Mouse (Mus musculus): Measurements from ENCODE around the gene Tmc8. TPM values are rescaled to one million over a fixed set of nuclear protein-coding genes. Genes with fewer than 3 reads are reported as not detected.
A peak's percentile ranks its signal among the peaks of the same experiment; 100 is the strongest.

The Tmc8 gene
- polyA plus RNA-seq, 1 experiment from 2014 or later = 0.99 TPM

DNA sequence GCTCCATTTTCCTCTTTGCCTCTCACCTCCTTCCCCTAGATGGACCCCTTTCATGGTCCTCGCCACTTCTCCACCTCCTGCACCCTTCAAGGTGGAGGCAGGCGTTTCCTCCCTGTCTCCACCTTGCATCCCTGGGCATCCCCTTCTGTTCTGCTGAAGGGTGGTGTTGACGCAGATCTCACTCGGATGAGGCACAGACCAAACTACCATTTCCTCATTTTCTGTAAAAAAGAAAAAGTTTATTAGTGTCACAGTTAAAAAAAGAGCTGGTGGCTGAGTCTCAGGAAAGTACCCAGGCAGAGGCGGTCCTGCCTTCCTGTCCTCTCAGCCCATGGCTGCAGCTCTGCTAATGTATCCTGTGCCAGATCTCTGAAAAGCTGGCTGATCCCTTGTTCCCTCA is 17.3 kb downstream of the Tmc8 start:
- no peaks in the 10 kb centered on the region for H3K9me3 ChIP-seq (ENCODE audit: control insufficient read depth, low read length)
- no peak overlapping the region for H3K27ac ChIP-seq (ENCODE audit: low read length)
- no peak overlapping the region for H3K4me2 ChIP-seq (ENCODE audit: low read length)
- H3K4me1 ChIP-seq (replicated peaks; ENCODE audit: control insufficient read depth, insufficient read depth, low read length) = no peaks in the 10 kb centered on the region
- no peak for ATAC-seq
- H3K9ac ChIP-seq (replicated peaks; ENCODE audit: low read depth, low read length) = no peak overlapping the region
- no peak overlapping the region for H3K4me3 ChIP-seq (replicated peaks; ENCODE audit: low read length)
- no peaks in the 10 kb centered on the region for H3K36me3 ChIP-seq (ENCODE audit: control insufficient read depth, insufficient read depth)
- H3K27me3 ChIP-seq (replicated peaks; ENCODE audit: control insufficient read depth, insufficient read depth, low read length) = no peaks in the 10 kb centered on the region
- 60% methylated on average over 5 of the region's 5 CpGs for WGBS

DNA sequence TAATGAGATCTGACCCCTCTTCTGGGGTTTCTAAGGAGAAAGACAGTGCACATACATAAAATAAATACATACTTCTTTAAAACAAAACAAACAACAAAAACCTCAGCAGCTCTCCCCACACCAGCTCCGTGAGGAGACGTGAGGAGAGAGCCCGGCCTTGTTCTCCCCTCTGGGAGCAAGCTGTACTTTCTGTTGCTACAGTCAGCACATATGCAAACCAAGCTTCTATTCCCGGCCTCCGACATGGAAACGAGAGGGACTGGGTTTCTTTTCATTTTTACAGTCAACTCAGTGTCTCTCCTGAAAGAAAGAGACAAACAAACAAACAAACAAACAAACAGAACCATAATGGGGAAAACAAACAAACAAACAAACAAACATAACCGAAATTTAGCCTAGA is 18.2 kb downstream of the Tmc8 start:
- 88% methylated on average over 7 of the region's 7 CpGs for WGBS
- Histone ChIP-seq H3K4me2 (ENCODE audit: low read length) (no peak overlapping the region), H3K9ac (replicated peaks; ENCODE audit: low read depth, low read length) (no peak overlapping the region), H3K36me3 (ENCODE audit: control insufficient read depth, insufficient read depth) (no peaks in the 10 kb centered on the region), H3K27ac (ENCODE audit: low read length) (no peak overlapping the region), H3K4me1 (replicated peaks; ENCODE audit: control insufficient read depth, insufficient read depth, low read length) (no peaks in the 10 kb centered on the region), H3K27me3 (replicated peaks; ENCODE audit: control insufficient read depth, insufficient read depth, low read length) (no peaks in the 10 kb centered on the region), H3K9me3 (ENCODE audit: control insufficient read depth, low read length) (no peaks in the 10 kb centered on the region), H3K4me3 (replicated peaks; ENCODE audit: low read length) (no peak overlapping the region)
- ATAC-seq = no peak

DNA sequence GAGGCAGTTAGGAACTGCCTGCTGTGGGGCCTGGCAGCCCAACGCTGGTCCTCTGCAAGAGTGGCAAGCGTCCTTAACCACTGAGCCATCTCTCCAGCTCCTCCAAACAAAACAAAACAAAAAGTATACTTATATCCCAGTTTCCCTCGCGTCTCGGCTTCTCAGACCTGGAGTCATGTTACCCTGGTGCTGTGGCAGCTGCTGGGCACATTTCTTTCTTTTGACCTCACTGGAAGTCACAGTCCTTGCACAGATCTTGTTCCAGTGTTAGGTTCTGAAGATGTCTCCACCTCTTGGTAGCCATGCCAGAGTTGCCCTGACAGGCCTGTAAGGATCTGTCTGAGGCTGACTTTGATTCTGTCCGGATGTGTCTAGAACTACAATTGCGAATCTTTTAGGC is 19.8 kb downstream of the Tmc8 start:
- WGBS = 82% methylated on average over 7 of the region's 7 CpGs
- no peak overlapping the region for H3K4me3 ChIP-seq (replicated peaks; ENCODE audit: low read length)
- H3K9ac ChIP-seq (replicated peaks; ENCODE audit: low read depth, low read length) = no peak overlapping the region
- no peak overlapping the region for H3K27ac ChIP-seq (ENCODE audit: low read length)
- no peak overlapping the region for H3K4me2 ChIP-seq (ENCODE audit: low read length)
- H3K9me3 ChIP-seq (ENCODE audit: control insufficient read depth, low read length) = no peaks in the 10 kb centered on the region
- ATAC-seq = no peak
- no peaks in the 10 kb centered on the region for H3K27me3 ChIP-seq (replicated peaks; ENCODE audit: control insufficient read depth, insufficient read depth, low read length)
- no peaks in the 10 kb centered on the region for H3K4me1 ChIP-seq (replicated peaks; ENCODE audit: control insufficient read depth, insufficient read depth, low read length)
- H3K36me3 ChIP-seq (ENCODE audit: control insufficient read depth, insufficient read depth) = no peaks in the 10 kb centered on the region

DNA sequence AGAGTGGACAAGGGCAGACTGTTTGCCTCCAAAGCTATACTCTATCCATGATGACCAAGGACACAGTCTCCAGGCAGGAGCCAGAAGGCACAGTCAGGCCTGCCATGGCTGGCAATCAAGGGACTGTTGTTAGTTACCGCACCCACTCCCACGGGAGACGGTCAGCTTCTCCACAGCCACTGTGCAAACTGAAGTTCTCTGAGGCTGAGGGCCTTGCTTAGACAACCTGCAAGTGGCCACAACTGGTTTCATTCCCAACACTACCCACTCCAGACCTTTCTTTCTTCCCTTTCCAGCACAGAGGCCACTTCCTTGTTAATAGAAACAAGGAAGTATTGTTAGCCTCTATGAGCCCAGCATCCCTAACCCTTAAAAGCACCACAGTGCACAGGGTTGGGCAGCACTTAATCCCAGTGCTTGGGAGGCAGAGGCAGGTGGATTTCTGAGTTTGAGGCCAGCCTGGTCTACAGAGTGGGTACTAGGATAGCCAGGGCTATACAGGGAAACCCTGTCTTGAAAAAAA is 21.4 kb downstream of the Tmc8 start:
- Histone ChIP-seq H3K4me1 (replicated peaks; ENCODE audit: control insufficient read depth, insufficient read depth, low read length) (no peaks in the 10 kb centered on the region), H3K9me3 (ENCODE audit: control insufficient read depth, low read length) (no peaks in the 10 kb centered on the region), H3K9ac (replicated peaks; ENCODE audit: low read depth, low read length) (no peak overlapping the region), H3K36me3 (ENCODE audit: control insufficient read depth, insufficient read depth) (no peaks in the 10 kb centered on the region), H3K4me2 (ENCODE audit: low read length) (no peak overlapping the region), H3K4me3 (replicated peaks; ENCODE audit: low read length) (no peak overlapping the region), H3K27ac (ENCODE audit: low read length) (no peak overlapping the region), H3K27me3 (replicated peaks; ENCODE audit: control insufficient read depth, insufficient read depth, low read length) (no peaks in the 10 kb centered on the region)
- 91% methylated on average over 3 of the region's 3 CpGs for WGBS
- ATAC-seq = no peak

DNA sequence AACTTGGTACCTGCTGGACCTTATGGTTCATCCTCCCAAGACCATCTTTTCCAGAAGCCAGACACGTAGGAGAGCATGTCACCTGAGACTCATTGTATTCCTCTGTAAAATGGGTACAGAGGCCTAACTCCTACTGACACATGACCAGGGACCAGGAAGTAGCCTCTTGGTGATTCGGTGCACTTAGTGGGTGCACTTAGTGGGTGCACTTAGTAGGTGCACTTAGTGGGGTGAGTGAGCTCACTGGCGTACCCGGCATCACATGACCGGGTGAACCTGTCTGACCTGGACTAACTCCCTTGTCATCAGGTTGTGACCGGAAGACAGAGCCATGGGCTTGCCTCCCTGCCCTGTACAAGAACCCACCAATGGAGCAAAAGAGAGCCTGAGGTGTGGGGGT is 24.9 kb downstream of the Tmc8 start:
- ATAC-seq = no peak
- peaks cover 18% of the 10 kb centered on the region for H3K4me1 ChIP-seq (replicated peaks; ENCODE audit: control insufficient read depth, insufficient read depth, low read length)
- H3K4me3 ChIP-seq (replicated peaks; ENCODE audit: low read length) = no peak overlapping the region
- no peak overlapping the region for H3K4me2 ChIP-seq (ENCODE audit: low read length)
- WGBS = 93% methylated on average over 6 of the region's 6 CpGs
- H3K9me3 ChIP-seq (ENCODE audit: control insufficient read depth, low read length) = no peaks in the 10 kb centered on the region
- H3K27me3 ChIP-seq (replicated peaks; ENCODE audit: control insufficient read depth, insufficient read depth, low read length) = 0 out of 2 replicates have a peak, but pooled peaks cover 6% of the 10 kb centered on the region
- H3K9ac ChIP-seq (replicated peaks; ENCODE audit: low read depth, low read length) = no peak overlapping the region
- H3K36me3 ChIP-seq (ENCODE audit: control insufficient read depth, insufficient read depth) = no peaks in the 10 kb centered on the region
- no peak overlapping the region for H3K27ac ChIP-seq (ENCODE audit: low read length)

DNA sequence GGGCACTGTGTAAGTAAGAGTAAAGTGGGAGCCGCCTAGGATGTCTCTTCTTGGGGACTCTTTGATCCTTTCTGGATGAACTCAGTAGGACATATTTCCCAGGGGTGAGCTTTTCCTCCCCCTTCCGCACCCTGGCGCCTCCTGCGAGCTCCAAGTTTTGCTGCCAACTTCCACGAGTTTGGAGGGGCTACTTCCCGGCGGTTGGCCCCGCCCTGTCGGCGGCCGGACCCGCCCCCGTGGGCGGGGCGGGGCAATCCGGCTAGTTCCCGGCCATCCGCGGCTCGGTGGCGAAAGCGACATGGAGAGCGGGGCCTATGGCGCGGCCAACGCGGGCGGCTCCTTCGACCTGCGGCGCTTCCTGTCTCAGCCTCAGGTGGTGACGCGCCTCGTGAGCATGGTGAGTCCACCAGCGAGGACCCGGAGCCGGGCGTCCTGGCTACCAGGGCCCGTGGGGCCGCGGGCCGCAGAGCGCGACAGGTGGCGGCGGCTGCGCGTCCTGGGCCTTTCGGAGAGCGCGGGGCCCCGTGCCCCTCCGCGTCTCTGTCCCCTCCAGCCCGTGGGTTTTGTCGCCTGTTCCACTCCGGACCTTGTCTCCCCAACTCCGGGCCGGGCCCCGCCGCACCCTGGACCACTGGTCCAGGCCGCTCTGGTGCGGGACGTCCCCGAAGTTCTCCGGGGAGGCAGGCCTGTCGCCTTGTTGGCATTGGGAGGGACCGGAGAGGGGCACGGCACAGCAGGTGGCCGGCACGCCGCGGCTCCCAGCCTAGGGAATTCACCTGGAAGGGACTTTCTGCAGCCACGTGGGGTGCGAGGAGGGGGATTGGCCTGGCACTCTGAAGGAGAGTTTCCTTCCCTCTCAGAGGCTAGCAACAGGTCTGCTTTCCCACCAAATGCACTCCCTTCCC is 27.8 kb downstream of the Tmc8 start, which contains the start of the genes Gm20708 and Syngr2:
Gene Gm20708, plus strand, starts transcription at position 262 of the 905 bp plus-strand sequence.
Gene Syngr2, plus strand, starts transcription at position 262 of the 905 bp plus-strand sequence.
- no peaks in the 10 kb centered on the region for H3K9me3 ChIP-seq (ENCODE audit: control insufficient read depth, low read length)
- H3K9ac ChIP-seq (replicated peaks; ENCODE audit: low read depth, low read length) = peak within 1 kb of the TSS; percentile 55
- no peaks in the 10 kb centered on the region for H3K36me3 ChIP-seq (ENCODE audit: control insufficient read depth, insufficient read depth)
- peak within 1 kb of the TSS; percentile 59 for H3K4me3 ChIP-seq (replicated peaks; ENCODE audit: low read length)
- no peak within 1 kb of the TSS for H3K27ac ChIP-seq (ENCODE audit: low read length)
- H3K4me2 ChIP-seq (ENCODE audit: low read length) = peak within 1 kb of the TSS; percentile 93
- peaks cover 18% of the 10 kb centered on the region for H3K4me1 ChIP-seq (replicated peaks; ENCODE audit: control insufficient read depth, insufficient read depth, low read length)
- 0 out of 2 replicates have a peak, but pooled peaks cover 6% of the 10 kb centered on the region for H3K27me3 ChIP-seq (replicated peaks; ENCODE audit: control insufficient read depth, insufficient read depth, low read length)
- ATAC-seq = peak; percentile 59
- WGBS = under 1% methylated on average over 73 of the region's 75 CpGs

DNA sequence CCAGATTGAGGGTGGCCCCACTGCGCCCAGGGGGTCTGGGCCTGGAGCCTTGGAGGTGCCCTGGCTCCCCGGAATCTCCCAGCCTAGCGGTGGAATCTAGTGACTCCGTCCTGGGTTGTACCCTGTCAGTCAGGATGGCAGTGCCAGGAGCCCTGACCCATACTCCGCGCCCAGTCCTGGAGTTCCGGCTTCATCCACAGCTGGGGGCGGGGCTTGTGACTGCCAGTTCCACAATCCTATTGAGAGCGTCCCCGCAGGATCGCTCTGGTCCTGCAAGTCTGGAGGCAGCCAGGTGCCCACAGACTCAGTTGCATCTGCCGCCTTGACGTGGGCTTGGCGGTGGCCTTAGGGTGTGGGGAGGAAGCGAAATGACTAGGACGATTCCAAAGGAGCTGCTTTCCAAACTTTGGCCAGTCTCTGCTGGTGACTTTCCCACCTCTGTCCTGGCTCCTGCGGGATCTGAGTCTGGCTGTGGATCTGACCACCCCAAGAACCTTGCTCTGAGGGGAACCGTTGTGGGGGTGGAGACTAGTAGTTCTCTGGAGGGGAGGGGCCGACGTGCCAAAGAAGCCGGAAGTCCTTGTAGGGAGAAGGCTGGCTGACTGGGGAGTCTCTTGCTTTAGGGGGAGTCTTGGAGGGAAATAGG is 28.6 kb downstream of the Tmc8 start:
- Histone ChIP-seq H3K27ac (ENCODE audit: low read length) (no peak overlapping the region), H3K9me3 (ENCODE audit: control insufficient read depth, low read length) (no peaks in the 10 kb centered on the region)
- WGBS = under 1% methylated on average over 21 of the region's 21 CpGs

DNA sequence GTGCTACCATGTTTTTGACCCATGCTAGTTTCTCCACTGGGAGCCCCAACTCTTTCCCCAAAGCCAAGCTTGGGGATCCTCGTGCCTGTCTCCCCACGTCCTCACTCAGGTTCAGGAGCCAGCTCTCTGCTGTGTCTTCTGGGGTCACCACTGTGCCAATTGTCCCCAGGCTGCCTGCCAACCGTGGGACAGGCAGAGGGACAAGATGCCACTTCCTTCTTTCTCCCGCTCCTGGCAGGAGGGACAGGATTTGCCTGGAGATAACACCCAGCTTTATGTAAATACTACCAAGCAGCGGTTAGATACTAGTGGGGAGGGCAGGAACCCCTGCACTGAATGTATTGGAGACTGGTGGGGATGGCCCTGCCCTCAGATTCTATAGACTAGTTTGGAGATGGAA is 32.0 kb downstream of the Tmc8 start:
- WGBS = 69% methylated on average over 5 of the region's 5 CpGs
- no peak overlapping the region for H3K27ac ChIP-seq (ENCODE audit: low read length)
- peaks cover 18% of the 10 kb centered on the region for H3K4me1 ChIP-seq (replicated peaks; ENCODE audit: control insufficient read depth, insufficient read depth, low read length)
- H3K4me2 ChIP-seq (ENCODE audit: low read length) = no peak overlapping the region
- H3K36me3 ChIP-seq (ENCODE audit: control insufficient read depth, insufficient read depth) = no peaks in the 10 kb centered on the region
- no peak for ATAC-seq
- 0 out of 2 replicates have a peak, but pooled peaks cover 6% of the 10 kb centered on the region for H3K27me3 ChIP-seq (replicated peaks; ENCODE audit: control insufficient read depth, insufficient read depth, low read length)
- H3K4me3 ChIP-seq (replicated peaks; ENCODE audit: low read length) = no peak overlapping the region
- no peaks in the 10 kb centered on the region for H3K9me3 ChIP-seq (ENCODE audit: control insufficient read depth, low read length)
- H3K9ac ChIP-seq (replicated peaks; ENCODE audit: low read depth, low read length) = no peak overlapping the region

More for the DNA sequence above, 28.6 kb downstream of the Tmc8 start:
- H3K9ac ChIP-seq (replicated peaks; ENCODE audit: low read depth, low read length) = peak overlapping the region; percentile 55
- peak overlapping the region; percentile 59 for H3K4me3 ChIP-seq (replicated peaks; ENCODE audit: low read length)
- H3K36me3 ChIP-seq (ENCODE audit: control insufficient read depth, insufficient read depth) = no peaks in the 10 kb centered on the region
- ATAC-seq = peak; percentile 84
- H3K27me3 ChIP-seq (replicated peaks; ENCODE audit: control insufficient read depth, insufficient read depth, low read length) = 0 out of 2 replicates have a peak, but pooled peaks cover 6% of the 10 kb centered on the region
- peak overlapping the region; percentile 93 for H3K4me2 ChIP-seq (ENCODE audit: low read length)
- peaks cover 18% of the 10 kb centered on the region for H3K4me1 ChIP-seq (replicated peaks; ENCODE audit: control insufficient read depth, insufficient read depth, low read length)

DNA sequence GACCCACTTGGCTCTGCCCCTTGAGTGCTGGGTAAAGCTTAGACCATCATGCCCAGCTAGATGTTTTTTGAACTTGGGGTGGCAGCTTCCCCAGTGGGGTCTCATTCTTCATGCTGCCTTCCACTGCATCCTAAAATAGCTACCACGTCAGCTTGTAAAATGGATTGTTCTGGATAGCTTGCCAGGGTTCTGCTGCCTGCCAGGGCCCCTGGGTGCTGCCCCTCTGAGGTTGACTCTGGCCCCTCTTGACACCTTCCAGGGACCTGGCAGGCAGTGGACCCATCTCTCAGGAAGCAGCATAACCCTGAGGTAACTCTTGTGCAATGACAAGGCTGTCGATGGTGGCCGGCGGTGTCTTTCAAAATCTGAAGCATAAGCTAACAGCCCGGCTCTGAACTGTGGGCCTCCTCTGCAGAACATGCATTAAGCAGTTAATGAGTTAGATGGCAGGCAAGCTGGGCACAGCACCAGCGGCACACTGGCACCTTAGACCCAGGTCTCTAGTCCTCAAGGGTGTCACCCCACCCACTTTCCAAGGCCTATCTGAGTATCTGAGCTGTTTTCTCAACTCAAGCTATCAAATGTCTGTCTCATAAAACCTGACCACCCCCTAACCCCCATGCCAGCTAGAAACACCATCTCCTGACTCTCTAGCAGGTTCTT is 33.0 kb downstream of the Tmc8 start:
- no peak overlapping the region for H3K4me2 ChIP-seq (ENCODE audit: low read length)
- 0 out of 2 replicates have a peak, but pooled peaks cover 2% of the 10 kb centered on the region for H3K27me3 ChIP-seq (replicated peaks; ENCODE audit: control insufficient read depth, insufficient read depth, low read length)
- H3K36me3 ChIP-seq (ENCODE audit: control insufficient read depth, insufficient read depth) = no peaks in the 10 kb centered on the region
- no peak overlapping the region for H3K4me3 ChIP-seq (replicated peaks; ENCODE audit: low read length)
- 93% methylated on average over 6 of the region's 6 CpGs for WGBS
- no peak for ATAC-seq
- no peak overlapping the region for H3K9ac ChIP-seq (replicated peaks; ENCODE audit: low read depth, low read length)
- H3K9me3 ChIP-seq (ENCODE audit: control insufficient read depth, low read length) = no peaks in the 10 kb centered on the region
- H3K4me1 ChIP-seq (replicated peaks; ENCODE audit: control insufficient read depth, insufficient read depth, low read length) = peaks cover 11% of the 10 kb centered on the region
- H3K27ac ChIP-seq (ENCODE audit: low read length) = no peak overlapping the region

Measured in forebrain, embryonic 16.5 days (tissue).